Mouse (Mus musculus) embryonic facial prominence, embryonic 14.5 days (tissue): ENCODE measurements around the gene Hlcs. TPM values are rescaled to one million over a fixed set of nuclear protein-coding genes. Genes with fewer than 3 reads are reported as not detected.

Experiments
- ATAC-seq: fragments of 200-750 bp; cut with Nextera tagmentation; 2 replicates; pipeline ENCODE4 v1.8.0; 2017; ENCODE audit warnings: low read depth, moderate number of reproducible peaks, moderate TSS enrichment
- DNase-seq: peaks from one replicate; pipeline ENCODE4 v3.0.0-alpha.2; 2015; ENCODE audit warnings: low spot score
- H3K27ac ChIP-seq: fragments of 300-500 bp; sonication (generic); replicated peaks from 2 replicates; pipeline ENCODE4 v1.5.1; 2014; ENCODE audit warnings: low read depth, mild to moderate bottlenecking, low read length, moderate library complexity
- H3K27me3 ChIP-seq: fragments of 300-500 bp; sonication (generic); replicated peaks from 2 replicates; pipeline ENCODE4 v1.6.1; 2014; ENCODE audit warnings: low read length; ENCODE audit not compliant: control insufficient read depth, insufficient read depth
- H3K36me3 ChIP-seq: fragments of 300-500 bp; sonication (generic); 2 replicates; pipeline ENCODE4 v1.6.1; 2014; ENCODE audit warnings: low read length, mixed read lengths; ENCODE audit not compliant: control insufficient read depth, insufficient read depth
- H3K4me1 ChIP-seq: fragments of 300-500 bp; sonication (generic); 2 replicates; pipeline ENCODE4 v1.6.1; 2014; ENCODE audit warnings: antibody characterized with exemption, low read length; ENCODE audit not compliant: control insufficient read depth, insufficient read depth
- H3K4me2 ChIP-seq: fragments of 300-500 bp; sonication (generic); 2 replicates; pipeline ENCODE4 v1.6.1; 2014; ENCODE audit warnings: low read depth, mild to moderate bottlenecking, low read length, moderate library complexity, mixed read lengths
- H3K4me3 ChIP-seq: fragments of 300-500 bp; sonication (generic); 2 replicates; pipeline ENCODE4 v1.5.1; 2014; ENCODE audit warnings: low read depth, mild to moderate bottlenecking, low read length
- H3K9ac ChIP-seq: fragments of 300-500 bp; sonication (generic); 2 replicates; pipeline ENCODE4 v1.6.1; 2014; ENCODE audit warnings: low read depth, mild to moderate bottlenecking, low read length, moderate library complexity, mixed read lengths
- H3K9me3 ChIP-seq: fragments of 300-500 bp; sonication (generic); 2 replicates; pipeline ENCODE4 v1.6.1; 2016; ENCODE audit warnings: low read length; ENCODE audit not compliant: control insufficient read depth
- WGBS: fragments of 180-500 bp; shearing (Covaris S2); extraction: QIAGEN DNeasy Blood & Tissue Kit; methylation state at CpG from one replicate; pipeline ENCODE4 v1.1.7; 2014; 5-methylcytosine and 5-hydroxymethylcytosine counted together
- polyA plus RNA-seq: library from polyadenylated mRNA; unstranded; fragments of >200 nt; fragmentation: Nextera tagmentation; extraction: Ambion mirVana; gene quantifications from 2 replicates; pipeline ENCODE4 v1.2.1, GENCODE M21; 2014

The Hlcs gene
- polyA plus RNA-seq, 1 experiment from 2014 or later: 6.8 TPM

- peak; percentile 57 for DNase-seq
- Histone ChIP-seq H3K9ac (no peak overlapping the region), H3K36me3 (no peaks in the 10 kb centered on the region), H3K4me3 (no peak overlapping the region), H3K27me3 (peaks cover 26% of the 10 kb centered on the region), H3K4me1 (peaks cover 12% of the 10 kb centered on the region; the same call in 1 of the 2 replicates), H3K9me3 (no peaks in the 10 kb centered on the region), H3K27ac (no peak overlapping the region), H3K4me2 (peak overlapping the region; percentile 21)
- peak; percentile 60 for ATAC-seq
- WGBS: 13% methylated on average over 25 of the region's 25 CpGs
These were observed 133.8 kb downstream of the Hlcs start for GRCm38 (mm10) chr16:94179341-94180121.

GRCm38 (mm10) chr16:94178441-94179220 is 134.7 kb downstream of the Hlcs start:
- Histone ChIP-seq H3K27me3 (peaks cover 26% of the 10 kb centered on the region), H3K36me3 (no peaks in the 10 kb centered on the region), H3K27ac (no peak overlapping the region), H3K4me2 (no peak overlapping the region; the same call in 1 of the 2 replicates), H3K4me3 (no peak overlapping the region), H3K9ac (no peak overlapping the region), H3K9me3 (no peaks in the 10 kb centered on the region), H3K4me1 (peaks cover 12% of the 10 kb centered on the region; the same call in 1 of the 2 replicates)
- 40% methylated on average over 16 of the region's 16 CpGs for WGBS
- no peak for ATAC-seq
- DNase-seq: no peak

GRCm38 (mm10) chr16:94176997-94177857 is 136.1 kb downstream of the Hlcs start:
- H3K27me3 ChIP-seq: peaks cover 26% of the 10 kb centered on the region
- 78% methylated on average over 21 of the region's 21 CpGs for WGBS
- no peak for DNase-seq

DNA sequence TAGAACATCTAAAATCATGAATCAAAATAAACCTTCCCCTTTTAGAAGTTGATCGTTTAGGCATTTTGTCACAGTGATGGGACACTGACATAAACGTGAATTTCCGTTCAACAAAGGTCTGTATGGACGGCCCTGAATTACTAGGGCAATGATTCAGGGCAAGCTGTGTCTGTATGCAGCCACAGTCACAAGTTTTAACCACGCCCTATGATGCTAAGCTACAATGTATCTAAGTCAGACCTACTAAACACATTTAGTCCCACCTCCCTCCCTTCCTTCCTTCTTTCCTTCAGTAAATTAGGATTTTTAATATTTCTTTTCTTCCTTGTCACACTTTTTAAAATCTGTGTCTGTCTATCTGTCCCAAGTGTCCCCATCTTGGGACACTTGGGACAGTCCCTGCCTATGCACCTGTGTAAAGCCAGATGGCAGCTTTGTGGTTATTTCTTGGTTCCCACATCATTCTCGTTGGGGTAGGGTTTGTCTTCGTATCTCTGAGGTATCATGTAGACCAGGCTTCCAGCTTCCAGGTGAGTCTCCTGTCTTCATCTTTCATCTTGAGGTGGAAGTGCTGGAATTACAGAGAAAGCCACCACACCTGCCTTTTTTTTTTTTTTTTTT is 137.9 kb downstream of the Hlcs start:
- H3K4me2 ChIP-seq: no peak overlapping the region
- DNase-seq (no peak), ATAC-seq (no peak)
- H3K27ac ChIP-seq: no peak overlapping the region
- H3K4me3 ChIP-seq: no peak overlapping the region
- peaks cover 12% of the 10 kb centered on the region; the same call in 1 of the 2 replicates for H3K4me1 ChIP-seq
- no peaks in the 10 kb centered on the region for H3K36me3 ChIP-seq
- H3K27me3 ChIP-seq: peaks cover 17% of the 10 kb centered on the region
- H3K9me3 ChIP-seq: no peaks in the 10 kb centered on the region
- 81% methylated on average over 7 of the region's 7 CpGs for WGBS
- no peak overlapping the region for H3K9ac ChIP-seq

More at GRCm38 (mm10) chr16:94176997-94177857, 136.1 kb downstream of the Hlcs start:
- Histone ChIP-seq H3K36me3 (no peaks in the 10 kb centered on the region), H3K4me2 (no peak overlapping the region), H3K4me1 (peaks cover 12% of the 10 kb centered on the region; the same call in 1 of the 2 replicates), H3K9me3 (no peaks in the 10 kb centered on the region), H3K4me3 (no peak overlapping the region), H3K9ac (no peak overlapping the region), H3K27ac (no peak overlapping the region)
- no peak for ATAC-seq

DNA sequence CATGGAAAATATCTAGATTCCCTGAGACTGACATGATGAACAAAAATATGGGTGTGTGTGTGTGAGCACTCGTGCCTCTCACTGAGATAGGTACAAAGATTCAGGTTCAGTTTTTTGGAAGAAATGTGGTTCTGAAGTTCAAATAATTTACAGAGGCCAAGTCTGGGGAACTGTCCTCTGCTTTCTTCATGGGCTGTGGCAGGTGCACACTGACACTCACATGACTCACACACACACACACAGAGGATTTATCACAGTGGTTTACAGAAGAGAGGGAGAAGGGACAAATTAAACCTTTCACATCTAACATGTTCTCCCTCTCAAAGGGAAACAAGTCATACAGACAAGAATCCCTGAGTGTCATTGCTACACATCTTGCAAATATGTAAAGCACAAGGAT is 140.0 kb downstream of the Hlcs start:
- no peaks in the 10 kb centered on the region for H3K36me3 ChIP-seq

GRCm38 (mm10) chr16:94170218-94170617 is 143.2 kb downstream of the Hlcs start:
- ATAC-seq: no peak
- no peaks in the 10 kb centered on the region for H3K9me3 ChIP-seq
- H3K4me1 ChIP-seq: peaks cover 2% of the 10 kb centered on the region; the same call in 1 of the 2 replicates
- H3K9ac ChIP-seq: no peak overlapping the region
- no peak overlapping the region for H3K4me2 ChIP-seq
- 47% methylated on average over 4 of the region's 4 CpGs for WGBS
- DNase-seq: no peak
- no peak overlapping the region for H3K4me3 ChIP-seq
- no peaks in the 10 kb centered on the region for H3K27me3 ChIP-seq
- H3K27ac ChIP-seq: no peak overlapping the region
- no peaks in the 10 kb centered on the region for H3K36me3 ChIP-seq

More for the DNA sequence above, 140.0 kb downstream of the Hlcs start:
- H3K27ac ChIP-seq: no peak overlapping the region
- no peak overlapping the region for H3K4me3 ChIP-seq
- ATAC-seq: no peak
- WGBS: 68% methylated on average over 1 of the region's 1 CpGs
- no peak for DNase-seq
- no peak overlapping the region for H3K9ac ChIP-seq
- H3K27me3 ChIP-seq: peaks cover 9% of the 10 kb centered on the region; the same call in 1 of the 2 replicates
- no peaks in the 10 kb centered on the region for H3K9me3 ChIP-seq
- no peak overlapping the region for H3K4me2 ChIP-seq
- no peaks in the 10 kb centered on the region for H3K4me1 ChIP-seq

- 88% methylated on average over 16 of the region's 16 CpGs for WGBS
- H3K4me2 ChIP-seq: no peak overlapping the region
- no peaks in the 10 kb centered on the region for H3K27me3 ChIP-seq
These were observed 144.5 kb downstream of the Hlcs start for GRCm38 (mm10) chr16:94168655-94169545.

More at GRCm38 (mm10) chr16:94168655-94169545, 144.5 kb downstream of the Hlcs start:
- Histone ChIP-seq H3K36me3 (no peaks in the 10 kb centered on the region), H3K9me3 (no peaks in the 10 kb centered on the region), H3K4me1 (peaks cover 11% of the 10 kb centered on the region; the same call in 1 of the 2 replicates), H3K4me3 (no peak overlapping the region), H3K27ac (no peak overlapping the region), H3K9ac (no peak overlapping the region)
- DNase-seq: no peak
- ATAC-seq: no peak
